Mouse (Mus musculus): ENCODE measurements around the gene Ubash3a. TPM values are rescaled to one million over a fixed set of nuclear protein-coding genes. Genes with fewer than 3 reads are reported as not detected.

The Ubash3a gene
- total and polyA plus RNA-seq, 3 experiments: 27.6 to 57.4 (median 30.2) TPM

Other genes starting within 250 kb of the Ubash3a start
- gene Abcg1, start 150.2 kb upstream of the Ubash3a start, total RNA-seq (2012; rRNA removed): 10.4 and 11.6 TPM in 2 replicates
- gene Abcg1, start 150.2 kb upstream of the Ubash3a start, polyA plus RNA-seq (2012; ENCODE audit: insufficient read depth in 1 of 2, insufficient read length in 2 of 2, low read depth in 1 of 2, low replicate concordance in 2 of 2, missing spikeins in 1 of 2): 10 to 100 TPM in 1 of 2 experiments, not detected in 1; 18.0 TPM
- not detected in 2 replicates for gene Tff3, start 78.2 kb upstream of the Ubash3a start, total RNA-seq (2012; rRNA removed)
- not detected for gene Tff3, start 78.2 kb upstream of the Ubash3a start, polyA plus RNA-seq (2012; ENCODE audit: insufficient read depth in 1 of 2, insufficient read length in 2 of 2, low read depth in 1 of 2, low replicate concordance in 2 of 2, missing spikeins in 1 of 2)
- not detected in 2 replicates for gene Tff2, start 63.6 kb upstream of the Ubash3a start, total RNA-seq (2012; rRNA removed)
- gene Tff2, start 63.6 kb upstream of the Ubash3a start, polyA plus RNA-seq (2012; ENCODE audit: insufficient read depth in 1 of 2, insufficient read length in 2 of 2, low read depth in 1 of 2, low replicate concordance in 2 of 2, missing spikeins in 1 of 2): not detected
- not detected in 2 replicates for gene Tff1, start 42.6 kb upstream of the Ubash3a start, total RNA-seq (2012; rRNA removed)
- gene Tff1, start 42.6 kb upstream of the Ubash3a start, polyA plus RNA-seq (2012; ENCODE audit: insufficient read depth in 1 of 2, insufficient read length in 2 of 2, low read depth in 1 of 2, low replicate concordance in 2 of 2, missing spikeins in 1 of 2): not detected
- 0.08 and 0.13 TPM in 2 replicates for gene Tmprss3, start 8.9 kb upstream of the Ubash3a start, total RNA-seq (2012; rRNA removed)
- gene Tmprss3, start 8.9 kb upstream of the Ubash3a start, polyA plus RNA-seq (2012; ENCODE audit: insufficient read depth in 1 of 2, insufficient read length in 2 of 2, low read depth in 1 of 2, low replicate concordance in 2 of 2, missing spikeins in 1 of 2): under 1 TPM in 1 of 2 experiments, not detected in 1; 0.11 TPM
- gene Rsph1, start 69.5 kb downstream of the Ubash3a start, total RNA-seq (2012; rRNA removed): 1.3 and 2.0 TPM in 2 replicates
- gene Rsph1, start 69.5 kb downstream of the Ubash3a start, polyA plus RNA-seq (2012; ENCODE audit: insufficient read depth in 1 of 2, insufficient read length in 2 of 2, low read depth in 1 of 2, low replicate concordance in 2 of 2, missing spikeins in 1 of 2): 1 to 10 TPM in 1 of 2 experiments, not detected in 1; 3.6 TPM
- gene Slc37a1, start 78.9 kb downstream of the Ubash3a start, total RNA-seq (2012; rRNA removed): 10.3 and 15.0 TPM in 2 replicates
- 10 to 100 TPM in 1 of 2 experiments, not detected in 1; 14.2 TPM for gene Slc37a1, start 78.9 kb downstream of the Ubash3a start, polyA plus RNA-seq (2012; ENCODE audit: insufficient read depth in 1 of 2, insufficient read length in 2 of 2, low read depth in 1 of 2, low replicate concordance in 2 of 2, missing spikeins in 1 of 2)
- 0.20 TPM in 1 of 2 replicates, not detected in the other for gene Pde9a, start 178.3 kb downstream of the Ubash3a start, total RNA-seq (2012; rRNA removed)
- under 1 TPM in 1 of 2 experiments, not detected in 1; 0.56 TPM for gene Pde9a, start 178.3 kb downstream of the Ubash3a start, polyA plus RNA-seq (2012; ENCODE audit: insufficient read depth in 1 of 2, insufficient read length in 2 of 2, low read depth in 1 of 2, low replicate concordance in 2 of 2, missing spikeins in 1 of 2)